Mouse (Mus musculus): Measurements from ENCODE around the gene Smarca1. TPM values are rescaled to one million over a fixed set of nuclear protein-coding genes. Genes with fewer than 3 reads are reported as not detected.

Smarca1 gene
- polyA plus RNA-seq, 2 experiments: 1.8 to 4.5 TPM

DNA sequence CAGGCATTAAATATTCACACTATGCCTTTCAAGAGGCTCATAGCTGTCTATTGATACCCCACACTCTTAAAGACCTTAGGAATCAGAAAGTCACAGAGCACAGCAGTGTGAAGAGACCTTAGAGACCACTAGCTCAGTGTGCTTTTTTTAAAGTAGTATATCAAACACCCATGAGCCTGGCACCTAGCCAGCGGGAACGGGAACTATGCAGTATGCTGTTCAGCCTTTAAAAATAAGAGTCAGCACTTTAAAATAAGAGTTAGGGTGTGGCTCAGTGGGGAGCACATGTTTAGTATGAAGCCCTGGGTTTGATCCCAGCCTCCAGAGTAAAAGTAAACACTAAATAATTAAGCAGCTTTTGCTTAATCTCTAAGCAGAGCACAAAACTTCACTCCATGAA, 12.7 kb downstream of the Smarca1 start:
- Histone ChIP-seq H3K4me3 (ENCODE audit: insufficient read depth in 1 of 2, low read depth in 2 of 2, low read length in 2 of 2) (no peak overlapping the region), H3K9ac (replicated peaks) (no peak overlapping the region), H3K27me3 (ENCODE audit: control insufficient read depth, insufficient read depth, low read length) (no peaks in the 10 kb centered on the region), H3K9me3 (ENCODE audit: control insufficient read depth, low read length) (no peaks in the 10 kb centered on the region), H3K4me2 (ENCODE audit: low read depth) (no peak overlapping the region), H3K4me1 (replicated peaks; ENCODE audit: control insufficient read depth in 2 of 2, insufficient read depth in 2 of 2, low read length in 1 of 2) (no peaks in the 10 kb centered on the region), H3K36me3 (replicated peaks; ENCODE audit: control insufficient read depth, insufficient read depth, low read depth) (no peaks in the 10 kb centered on the region), H3K27ac (no peak overlapping the region)
- DNase-seq (ENCODE audit: low read depth in 3 of 3, low spot score in 3 of 3) (no peak), ATAC-seq (ENCODE audit: insufficient read depth) (no peak)
- TF ChIP-seq EP300 (IDR thresholded peaks at IDR 0.05; ENCODE audit: low read depth) (no peak), CTCF (IDR thresholded peaks at IDR 0.05; ENCODE audit: low read depth) (no peak)
- whole genome bisulfite sequencing (ENCODE audit: insufficient replicate concordance): 33% methylated on average over 2 of the region's 2 CpGs

DNA sequence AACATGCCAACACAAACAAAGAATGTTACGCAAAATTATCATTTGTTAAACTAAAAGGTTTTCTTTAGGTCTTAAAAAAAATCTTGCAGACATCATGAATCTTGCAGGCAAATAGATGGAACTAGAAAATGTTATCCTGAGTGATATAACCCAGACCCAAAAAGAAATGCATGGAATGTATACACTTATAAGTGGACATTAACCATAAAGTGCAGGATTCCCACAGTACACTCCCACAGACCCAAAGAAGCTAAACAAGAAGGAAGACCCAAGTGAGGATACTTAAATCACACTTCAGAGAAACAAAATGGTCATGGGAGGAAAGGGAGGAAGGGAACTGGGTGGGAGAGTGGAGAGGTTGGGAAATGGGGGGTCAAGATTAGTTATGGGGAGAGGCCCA, 34.2 kb downstream of the Smarca1 start:
- TF ChIP-seq CTCF (IDR thresholded peaks at IDR 0.05; ENCODE audit: low read depth) (no peak), EP300 (IDR thresholded peaks at IDR 0.05; ENCODE audit: low read depth) (no peak)
- no peak overlapping the region for H3K4me2 ChIP-seq (ENCODE audit: low read depth)
- H3K4me1 ChIP-seq (replicated peaks; ENCODE audit: control insufficient read depth in 2 of 2, insufficient read depth in 2 of 2, low read length in 1 of 2): no peaks in the 10 kb centered on the region
- 59% methylated on average over 1 of the region's 1 CpGs for WGBS (ENCODE audit: insufficient replicate concordance)
- no peak overlapping the region for H3K4me3 ChIP-seq (ENCODE audit: insufficient read depth in 1 of 2, low read depth in 2 of 2, low read length in 2 of 2)
- DNase-seq (ENCODE audit: low read depth in 3 of 3, low spot score in 3 of 3) (no peak), ATAC-seq (ENCODE audit: insufficient read depth) (no peak)
- H3K36me3 ChIP-seq (replicated peaks; ENCODE audit: control insufficient read depth, insufficient read depth, low read depth): no peaks in the 10 kb centered on the region
- H3K9ac ChIP-seq (replicated peaks): no peak overlapping the region
- H3K27me3 ChIP-seq (ENCODE audit: control insufficient read depth, insufficient read depth, low read length): no peaks in the 10 kb centered on the region
- H3K9me3 ChIP-seq (ENCODE audit: control insufficient read depth, low read length): no peaks in the 10 kb centered on the region
- no peak overlapping the region for H3K27ac ChIP-seq

DNA sequence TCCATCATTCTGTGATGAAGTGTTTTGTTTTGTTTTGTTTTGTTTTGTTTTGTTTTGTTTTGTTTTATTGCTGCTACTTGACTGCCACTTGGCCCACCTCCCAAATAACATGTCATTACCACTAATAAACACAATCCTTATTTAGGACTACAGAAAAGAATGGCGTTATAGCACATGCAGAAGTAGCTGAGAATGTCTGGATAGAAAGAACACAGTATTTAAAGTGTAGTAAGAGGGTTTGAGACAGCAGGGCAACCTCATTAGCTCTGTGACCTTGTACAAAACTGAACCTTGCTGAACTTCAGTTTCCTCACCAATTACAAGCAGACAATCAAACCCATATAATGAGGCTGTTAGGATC, 57.0 kb downstream of the Smarca1 start:
- TF ChIP-seq EP300 (IDR thresholded peaks at IDR 0.05; ENCODE audit: low read depth): no peak
- no peak for TF ChIP-seq CTCF (IDR thresholded peaks at IDR 0.05; ENCODE audit: low read depth)
- ATAC-seq (ENCODE audit: insufficient read depth) (no peak), DNase-seq (ENCODE audit: low read depth in 3 of 3, low spot score in 3 of 3) (no peak)
- 42% methylated on average over 1 of the region's 1 CpGs for WGBS (ENCODE audit: insufficient replicate concordance)
- H3K4me1 ChIP-seq (replicated peaks; ENCODE audit: control insufficient read depth in 2 of 2, insufficient read depth in 2 of 2, low read length in 1 of 2): no peaks in the 10 kb centered on the region
- no peak overlapping the region for H3K4me2 ChIP-seq (ENCODE audit: low read depth)
- H3K9me3 ChIP-seq (ENCODE audit: control insufficient read depth, low read length): no peaks in the 10 kb centered on the region
- H3K4me3 ChIP-seq (ENCODE audit: insufficient read depth in 1 of 2, low read depth in 2 of 2, low read length in 2 of 2): no peak overlapping the region
- no peak overlapping the region for H3K27ac ChIP-seq
- H3K36me3 ChIP-seq (replicated peaks; ENCODE audit: control insufficient read depth, insufficient read depth, low read depth): no peaks in the 10 kb centered on the region
- H3K9ac ChIP-seq (replicated peaks): no peak overlapping the region
- H3K27me3 ChIP-seq (ENCODE audit: control insufficient read depth, insufficient read depth, low read length): no peaks in the 10 kb centered on the region

DNA sequence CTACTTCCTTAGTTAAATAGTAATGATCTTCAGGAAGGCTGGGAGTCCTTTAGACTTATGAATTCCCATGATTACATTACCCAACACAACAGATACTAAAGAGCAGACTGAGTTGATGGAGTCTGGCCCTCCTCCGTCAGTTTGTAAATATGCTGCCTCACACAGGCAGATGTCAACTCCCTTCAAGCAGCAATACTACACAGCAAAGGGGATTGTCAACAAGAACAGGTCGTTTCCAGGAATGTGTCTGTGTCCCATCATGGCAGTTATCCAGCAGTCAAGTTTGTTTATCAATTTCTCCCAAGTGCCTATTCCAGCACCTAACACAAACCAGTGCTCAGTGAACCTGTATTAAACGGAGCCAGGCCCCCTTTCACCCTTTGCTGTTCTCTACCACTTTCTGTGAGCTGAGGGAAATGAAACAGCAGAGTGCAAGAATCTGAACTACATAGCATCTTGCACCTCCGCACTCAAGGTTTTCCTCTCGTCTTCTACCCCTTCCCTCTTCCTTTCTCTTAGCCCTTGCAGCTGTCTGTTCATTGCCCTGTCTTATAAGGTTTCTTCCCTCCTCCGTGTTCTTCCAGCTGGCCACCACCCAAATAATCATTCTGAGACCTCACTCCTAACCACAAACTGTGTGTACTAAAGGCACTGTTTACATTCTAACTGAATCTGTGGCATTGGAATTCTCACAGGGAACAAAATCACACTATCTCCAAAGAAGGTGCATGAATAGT, 57.5 kb downstream of the Smarca1 start:
- H3K27me3 ChIP-seq (ENCODE audit: control insufficient read depth, insufficient read depth, low read length): no peaks in the 10 kb centered on the region

DNA sequence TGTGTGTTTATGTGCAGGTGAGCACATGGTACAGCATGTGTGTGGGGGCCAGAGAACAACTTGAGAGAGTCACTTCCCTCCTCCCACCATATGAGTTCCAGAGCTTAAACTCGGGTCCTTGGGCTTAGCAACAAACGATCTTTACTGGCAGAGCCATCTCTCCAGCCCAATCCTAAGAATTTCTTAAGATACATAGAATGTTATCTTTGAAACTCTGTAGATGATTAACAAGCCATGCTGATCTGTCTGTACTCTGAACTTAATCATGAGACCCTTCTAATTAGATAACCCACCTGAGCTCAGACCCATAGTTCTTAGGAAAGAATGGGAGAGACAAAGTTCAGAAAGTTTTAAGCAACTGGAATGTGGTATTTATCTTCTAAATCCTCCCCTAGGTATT, 59.3 kb downstream of the Smarca1 start:
- no peak for DNase-seq (ENCODE audit: low read depth in 3 of 3, low spot score in 3 of 3)
- H3K9me3 ChIP-seq (ENCODE audit: control insufficient read depth, low read length): no peaks in the 10 kb centered on the region
- H3K27me3 ChIP-seq (ENCODE audit: control insufficient read depth, insufficient read depth, low read length): no peaks in the 10 kb centered on the region
- no peaks in the 10 kb centered on the region for H3K36me3 ChIP-seq (replicated peaks; ENCODE audit: control insufficient read depth, insufficient read depth, low read depth)
- no peak overlapping the region for H3K27ac ChIP-seq
- H3K9ac ChIP-seq (replicated peaks): no peak overlapping the region
- no peak for ATAC-seq (ENCODE audit: insufficient read depth)
- 44% methylated on average over 2 of the region's 2 CpGs for WGBS (ENCODE audit: insufficient replicate concordance)
- TF ChIP-seq CTCF (IDR thresholded peaks at IDR 0.05; ENCODE audit: low read depth) (no peak), EP300 (IDR thresholded peaks at IDR 0.05; ENCODE audit: low read depth) (no peak)
- no peak overlapping the region for H3K4me3 ChIP-seq (ENCODE audit: insufficient read depth in 1 of 2, low read depth in 2 of 2, low read length in 2 of 2)
- no peak overlapping the region for H3K4me2 ChIP-seq (ENCODE audit: low read depth)
- no peaks in the 10 kb centered on the region for H3K4me1 ChIP-seq (replicated peaks; ENCODE audit: control insufficient read depth in 2 of 2, insufficient read depth in 2 of 2, low read length in 1 of 2)

More for the DNA sequence above, 57.5 kb downstream of the Smarca1 start:
- no peaks in the 10 kb centered on the region for H3K4me1 ChIP-seq (replicated peaks; ENCODE audit: control insufficient read depth in 2 of 2, insufficient read depth in 2 of 2, low read length in 1 of 2)
- no peak for ATAC-seq (ENCODE audit: insufficient read depth)
- WGBS (ENCODE audit: insufficient replicate concordance): 41% methylated on average over 6 of the region's 6 CpGs
- no peak overlapping the region for H3K9ac ChIP-seq (replicated peaks)
- TF ChIP-seq EP300 (IDR thresholded peaks at IDR 0.05; ENCODE audit: low read depth) (no peak), CTCF (IDR thresholded peaks at IDR 0.05; ENCODE audit: low read depth) (no peak)
- no peak overlapping the region for H3K4me2 ChIP-seq (ENCODE audit: low read depth)
- no peaks in the 10 kb centered on the region for H3K36me3 ChIP-seq (replicated peaks; ENCODE audit: control insufficient read depth, insufficient read depth, low read depth)
- no peak overlapping the region for H3K4me3 ChIP-seq (ENCODE audit: insufficient read depth in 1 of 2, low read depth in 2 of 2, low read length in 2 of 2)
- no peaks in the 10 kb centered on the region for H3K9me3 ChIP-seq (ENCODE audit: control insufficient read depth, low read length)
- no peak overlapping the region for H3K27ac ChIP-seq
- DNase-seq (ENCODE audit: low read depth in 3 of 3, low spot score in 3 of 3): no peak
